Mouse (Mus musculus): ENCODE measurements around the gene Cmtm2a.
"Not testable (repeated sequence)": the region's sequence is repeated elsewhere in the genome, so short reads cannot be mapped to it uniquely, and the experiment has no call there.

GRCm38 (mm10) chr8:104312023-104312422, 19.0 kb upstream of the Cmtm2a start:
- not testable (repeated sequence) for TF ChIP-seq GATA1 (IDR thresholded peaks at IDR 0.05; ENCODE audit: borderline replicate concordance, low read length); FLI1 (IDR thresholded peaks at IDR 0.05; ENCODE audit: low read length)
